Mouse (Mus musculus) intestine, postnatal 0 days (tissue): ENCODE results near the gene Jph4. TPM values are rescaled to one million over a fixed set of nuclear protein-coding genes. Genes with fewer than 3 reads are reported as not detected.

Source experiments
- ATAC-seq: fragments of 200-750 bp; cut with Nextera tagmentation; 2 replicates; pipeline ENCODE4 v1.8.0; 2017; ENCODE audit warnings: mild to moderate bottlenecking, moderate TSS enrichment, moderate library complexity
- H3K27ac ChIP-seq: fragments of 300-500 bp; sonication (generic); 2 replicates; pipeline ENCODE4 v1.5.1; 2014; ENCODE audit warnings: mild to moderate bottlenecking, low read depth, low read length, moderate library complexity
- H3K27me3 ChIP-seq: fragments of 300-500 bp; sonication (generic); replicated peaks from 2 replicates; pipeline ENCODE4 v1.6.1; 2014; ENCODE audit warnings: low read length, mixed read lengths; ENCODE audit not compliant: control insufficient read depth, insufficient read depth
- H3K36me3 ChIP-seq: fragments of 300-500 bp; sonication (generic); 2 replicates; pipeline ENCODE4 v1.6.1; 2014; ENCODE audit warnings: mild to moderate bottlenecking, moderate library complexity; ENCODE audit not compliant: control insufficient read depth, insufficient read depth
- H3K4me1 ChIP-seq: fragments of 300-500 bp; sonication (generic); replicated peaks from 2 replicates; pipeline ENCODE4 v1.6.1; 2014; ENCODE audit warnings: antibody characterized with exemption, low read length, mixed read lengths; ENCODE audit not compliant: control insufficient read depth, insufficient read depth
- H3K4me2 ChIP-seq: fragments of 300-500 bp; sonication (generic); replicated peaks from 2 replicates; pipeline ENCODE4 v1.6.1; 2014; ENCODE audit warnings: low read depth, mild to moderate bottlenecking, moderate library complexity
- H3K4me3 ChIP-seq: fragments of 300-500 bp; sonication (generic); 2 replicates; pipeline ENCODE4 v1.5.1; 2014; ENCODE audit warnings: low read depth, low read length
- H3K9ac ChIP-seq: fragments of 300-500 bp; sonication (generic); 2 replicates; pipeline ENCODE4 v1.6.1; 2014; ENCODE audit warnings: mild to moderate bottlenecking, low read depth, low read length
- H3K9me3 ChIP-seq: fragments of 300-500 bp; sonication (generic); 2 replicates; pipeline ENCODE4 v1.6.1; 2016; ENCODE audit warnings: mixed run types; ENCODE audit not compliant: control insufficient read depth
- CTCF ChIP-seq: sonication (generic); IDR thresholded peaks from 2 replicates; pipeline ENCODE4 v1.5.1; 2016; ENCODE audit warnings: low read depth, mild to moderate bottlenecking, control low read depth, antibody characterized with exemption, moderate library complexity
- WGBS: fragments of 180-500 bp; shearing (Covaris S2); extraction: QIAGEN DNeasy Blood & Tissue Kit; methylation state at CpG from one replicate; pipeline ENCODE4 v1.1.7; 2014; 5-methylcytosine and 5-hydroxymethylcytosine counted together
- polyA plus RNA-seq: library from polyadenylated mRNA; unstranded; fragments of >200 nt; fragmentation: Nextera tagmentation; extraction: Ambion mirVana; gene quantifications from 2 replicates; pipeline ENCODE4 v1.2.1, GENCODE M21; 2015

The Jph4 gene
- polyA plus RNA-seq, 1 experiment from 2014 or later, result 0.90 TPM

DNA sequence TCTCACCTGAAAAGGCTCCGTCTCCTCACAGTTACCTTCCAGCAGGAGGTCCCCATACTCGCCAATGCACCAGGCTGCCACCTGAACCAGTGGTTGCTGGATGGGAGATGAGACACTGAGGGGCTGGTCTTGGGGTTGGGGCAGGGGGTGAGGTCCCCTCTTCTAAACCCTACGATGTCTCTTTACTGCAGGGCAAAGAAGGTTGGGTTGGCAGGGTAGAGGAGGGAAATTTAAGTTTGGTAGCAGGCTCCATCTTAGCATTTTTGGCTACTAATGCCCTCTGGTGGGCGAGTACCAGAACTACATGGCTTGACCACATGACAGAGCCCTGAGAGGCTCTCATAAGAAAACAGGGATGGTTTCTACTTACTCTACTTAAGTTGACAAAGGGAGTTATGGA is 15.1 kb downstream of the Jph4 start:
- H3K9ac ChIP-seq, result no peak overlapping the region
- WGBS, result 53% methylated on average over 4 of the region's 4 CpGs
- peaks cover 53% of the 10 kb centered on the region for H3K36me3 ChIP-seq

GRCm38 (mm10) chr14:55098067-55098466 is 18.7 kb downstream of the Jph4 start:
- Histone ChIP-seq H3K27ac (no peak overlapping the region), H3K4me2 (no peak overlapping the region), H3K9me3 (no peaks in the 10 kb centered on the region), H3K27me3 (no peaks in the 10 kb centered on the region), H3K4me3 (no peak overlapping the region), H3K36me3 (peaks cover 40% of the 10 kb centered on the region), H3K9ac (no peak overlapping the region), H3K4me1 (0 out of 2 replicates have a peak, but pooled peaks cover 6% of the 10 kb centered on the region)
- peak; percentile 78 for TF ChIP-seq CTCF
- 64% methylated on average over 4 of the region's 4 CpGs for whole genome bisulfite sequencing
- ATAC-seq, result no peak

More for the DNA sequence above, 15.1 kb downstream of the Jph4 start:
- Histone ChIP-seq H3K4me1 (0 out of 2 replicates have a peak, but pooled peaks cover 3% of the 10 kb centered on the region), H3K9me3 (no peaks in the 10 kb centered on the region), H3K27me3 (no peaks in the 10 kb centered on the region), H3K4me2 (no peak overlapping the region), H3K4me3 (no peak overlapping the region), H3K27ac (no peak overlapping the region)
- no peak for ATAC-seq
- peak; percentile 77 for TF ChIP-seq CTCF

- H3K27ac ChIP-seq, result no peak overlapping the region
- WGBS, result 73% methylated on average over 10 of the region's 10 CpGs
- H3K9ac ChIP-seq, result no peak overlapping the region
Observed at GRCm38 (mm10) chr14:55097646-55098045, 19.1 kb downstream of the Jph4 start.

GRCm38 (mm10) chr14:55096573-55097087 is 20.1 kb downstream of the Jph4 start:
- no peak for TF ChIP-seq CTCF
- ATAC-seq, result no peak
- Histone ChIP-seq H3K9ac (no peak overlapping the region), H3K4me2 (no peak overlapping the region), H3K4me3 (no peak overlapping the region), H3K36me3 (peaks cover 30% of the 10 kb centered on the region), H3K9me3 (no peaks in the 10 kb centered on the region), H3K4me1 (0 out of 2 replicates have a peak, but pooled peaks cover 6% of the 10 kb centered on the region), H3K27ac (no peak overlapping the region), H3K27me3 (no peaks in the 10 kb centered on the region)
- WGBS, result 59% methylated on average over 9 of the region's 9 CpGs

More at GRCm38 (mm10) chr14:55097646-55098045, 19.1 kb downstream of the Jph4 start:
- no peak for TF ChIP-seq CTCF
- no peak overlapping the region for H3K4me2 ChIP-seq
- H3K4me1 ChIP-seq, result 0 out of 2 replicates have a peak, but pooled peaks cover 6% of the 10 kb centered on the region
- peaks cover 36% of the 10 kb centered on the region for H3K36me3 ChIP-seq
- no peak for ATAC-seq
- H3K4me3 ChIP-seq, result no peak overlapping the region
- H3K9me3 ChIP-seq, result no peaks in the 10 kb centered on the region
- no peaks in the 10 kb centered on the region for H3K27me3 ChIP-seq

DNA sequence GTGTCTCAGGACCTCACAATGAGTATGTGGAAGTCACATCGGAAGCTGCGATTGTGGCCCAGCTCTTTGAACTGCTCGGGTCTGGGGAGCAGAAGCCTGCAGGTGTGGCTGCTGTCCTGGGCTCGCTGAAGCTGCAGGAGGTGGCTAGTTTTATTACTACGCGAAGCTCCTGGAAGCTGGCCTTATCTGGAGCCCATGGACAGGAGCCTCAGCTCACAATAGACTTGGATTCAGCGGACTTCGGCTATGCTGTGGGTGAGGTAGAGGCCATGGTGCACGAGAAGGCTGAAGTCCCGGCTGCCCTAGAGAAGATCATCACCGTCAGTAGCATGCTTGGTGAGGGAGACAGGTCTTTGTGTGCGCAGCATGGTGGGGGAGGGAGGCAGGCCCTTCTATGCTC is 21.1 kb downstream of the Jph4 start:
- Histone ChIP-seq H3K9ac (peak overlapping the region; percentile 73), H3K4me1 (0 out of 2 replicates have a peak, but pooled peaks cover 6% of the 10 kb centered on the region), H3K4me3 (peak overlapping the region; percentile 66), H3K9me3 (no peaks in the 10 kb centered on the region), H3K4me2 (peak overlapping the region; percentile 69), H3K27ac (peak overlapping the region; percentile 51), H3K36me3 (peaks cover 23% of the 10 kb centered on the region), H3K27me3 (no peaks in the 10 kb centered on the region)
- peak; percentile 7; the same call in 1 of the 2 replicates for ATAC-seq
- TF ChIP-seq CTCF, result no peak
- 31% methylated on average over 12 of the region's 12 CpGs for WGBS

DNA sequence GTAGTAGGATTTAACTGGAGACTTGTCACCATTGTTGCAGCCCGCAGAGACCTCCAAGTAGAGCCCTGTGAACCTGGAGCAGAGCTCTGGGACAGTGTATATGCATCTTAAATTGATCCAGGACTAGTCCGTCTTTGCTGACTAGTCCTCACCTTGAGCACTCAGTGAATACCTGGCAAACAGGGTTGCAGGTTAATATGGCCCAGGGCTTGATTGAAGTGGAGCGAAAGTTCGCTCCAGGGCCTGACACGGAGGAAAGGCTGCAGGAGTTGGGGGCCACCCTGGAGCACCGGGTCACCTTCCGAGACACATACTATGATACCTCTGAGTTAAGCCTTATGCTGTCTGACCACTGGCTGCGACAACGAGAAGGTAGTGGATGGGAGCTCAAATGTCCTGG is 21.5 kb downstream of the Jph4 start:
- Histone ChIP-seq H3K9ac (peak overlapping the region; percentile 73), H3K9me3 (no peaks in the 10 kb centered on the region), H3K4me3 (peak overlapping the region; percentile 66), H3K27me3 (no peaks in the 10 kb centered on the region), H3K36me3 (peaks cover 20% of the 10 kb centered on the region), H3K27ac (peak overlapping the region; percentile 51), H3K4me1 (0 out of 2 replicates have a peak, but pooled peaks cover 6% of the 10 kb centered on the region), H3K4me2 (peak overlapping the region; percentile 69)
- no peak for TF ChIP-seq CTCF
- ATAC-seq, result peak; percentile 6; the same call in 1 of the 2 replicates
- 31% methylated on average over 9 of the region's 9 CpGs for WGBS
